Mouse (Mus musculus) cerebellum, adult 2 months (tissue): ENCODE results near the gene Zbtb20. TPM values are rescaled to one million over a fixed set of nuclear protein-coding genes. Genes with fewer than 3 reads are reported as not detected.

Experiments used
- DNase-seq, 2 experiments: peaks; one replicate each; pipeline ENCODE4 v3.0.0; 2021
- H3K27ac ChIP-seq: fragments of 200-500 bp; 2 replicates; pipeline ENCODE4 v1.5.1; 2012; ENCODE audit warnings: low read length, control low read depth, inconsistent platforms; ENCODE audit not compliant: insufficient read depth
- H3K27me3 ChIP-seq: fragments of 200-500 bp; 2 replicates; pipeline ENCODE4 v1.6.1; 2012; ENCODE audit warnings: inconsistent platforms, mild to moderate bottlenecking, low read length, moderate library complexity; ENCODE audit not compliant: control insufficient read depth, insufficient read depth
- H3K4me1 ChIP-seq: fragments of 200-500 bp; 2 replicates; pipeline ENCODE4 v1.6.1; 2011; ENCODE audit warnings: low read length; ENCODE audit not compliant: control insufficient read depth, insufficient read depth
- H3K4me3 ChIP-seq: fragments of 200-500 bp; replicated peaks from 2 replicates; pipeline ENCODE3; 2011; ENCODE audit warnings: mild to moderate bottlenecking, low read depth, low read length, control low read depth; ENCODE audit not compliant: insufficient read depth
- CTCF ChIP-seq: fragments of 200-500 bp; IDR thresholded peaks from 2 replicates; pipeline ENCODE4 v1.5.1; 2011; ENCODE audit warnings: low read depth, mild to moderate bottlenecking, control low read depth, low read length, moderate library complexity, borderline replicate concordance; ENCODE audit not compliant: insufficient read depth
- POLR2A ChIP-seq: fragments of 200-500 bp; IDR thresholded peaks from 2 replicates; pipeline ENCODE4 v1.6.1; 2011; ENCODE audit warnings: low read length, control low read depth, borderline replicate concordance; ENCODE audit not compliant: insufficient read depth
- WGBS: fragments of 180-500 bp; shearing (Covaris S2); methylation state at CpG from one replicate; pipeline ENCODE4 v1.1.7; 2018; 5-methylcytosine and 5-hydroxymethylcytosine counted together
- polyA plus RNA-seq: library from polyadenylated mRNA; depleted of rRNA; stranded (reverse); fragments of >200 nt; gene quantifications from 2 replicates; pipeline ENCODE4 v1.2.3, GENCODE M21; 2012

The Zbtb20 gene
- polyA plus RNA-seq, 1 experiment: 25.2 TPM

DNA sequence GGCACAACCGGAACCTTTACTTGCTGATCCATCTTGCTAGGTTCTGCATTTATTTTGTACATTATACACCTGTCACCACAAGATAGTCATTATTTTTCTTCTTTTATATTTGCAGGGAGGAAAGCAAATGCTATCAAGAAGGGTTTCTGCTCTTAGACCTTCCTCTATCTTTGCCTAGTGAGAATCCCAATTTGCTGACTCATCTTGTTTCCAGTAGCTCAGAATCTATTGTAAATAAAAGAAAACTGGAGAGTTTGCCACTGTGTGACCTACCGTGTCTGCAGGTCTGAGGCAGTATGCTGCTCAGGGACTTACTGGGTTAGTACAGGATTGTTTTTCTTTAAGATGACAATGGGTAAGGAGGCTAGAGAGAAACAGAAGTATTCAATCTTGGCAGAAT is 812.3 kb downstream of the Zbtb20 start:
- H3K4me3 ChIP-seq: no peak overlapping the region
- no peak overlapping the region for H3K27ac ChIP-seq
- no peaks in the 10 kb centered on the region for H3K4me1 ChIP-seq
- H3K27me3 ChIP-seq: no peaks in the 10 kb centered on the region
- no peak for DNase-seq
- TF ChIP-seq POLR2A: no peak
- no peak for TF ChIP-seq CTCF
- 91% methylated on average over 2 of the region's 2 CpGs for WGBS

DNA sequence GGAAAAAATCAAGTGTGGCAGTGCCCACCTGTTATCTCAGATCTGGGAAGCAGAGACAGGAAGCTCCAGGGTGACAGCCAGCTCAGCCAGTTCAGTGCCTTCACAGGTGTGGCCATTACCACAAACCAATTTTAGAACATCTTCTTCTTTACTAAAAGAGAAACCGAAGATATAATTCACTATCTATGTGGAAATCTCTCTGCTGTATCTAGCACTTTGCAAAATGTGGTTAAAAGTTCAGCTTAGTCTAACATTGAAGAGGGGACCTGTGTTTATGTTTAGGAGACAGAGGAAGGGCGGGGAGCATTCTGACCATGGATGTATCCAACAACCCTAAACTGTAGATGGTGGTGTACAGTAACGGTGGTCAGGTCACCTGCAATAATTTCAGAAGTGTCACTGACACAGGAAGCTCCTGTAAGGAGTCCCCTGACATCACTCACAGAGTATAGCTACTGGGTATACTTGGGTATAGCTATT is 814.6 kb downstream of the Zbtb20 start:
- Histone ChIP-seq H3K4me3 (no peak overlapping the region), H3K27me3 (no peaks in the 10 kb centered on the region), H3K27ac (no peak overlapping the region), H3K4me1 (no peaks in the 10 kb centered on the region)
- WGBS: 95% methylated on average over 3 of the region's 3 CpGs
- no peak for DNase-seq
- TF ChIP-seq POLR2A: no peak
- TF ChIP-seq CTCF: no peak

DNA sequence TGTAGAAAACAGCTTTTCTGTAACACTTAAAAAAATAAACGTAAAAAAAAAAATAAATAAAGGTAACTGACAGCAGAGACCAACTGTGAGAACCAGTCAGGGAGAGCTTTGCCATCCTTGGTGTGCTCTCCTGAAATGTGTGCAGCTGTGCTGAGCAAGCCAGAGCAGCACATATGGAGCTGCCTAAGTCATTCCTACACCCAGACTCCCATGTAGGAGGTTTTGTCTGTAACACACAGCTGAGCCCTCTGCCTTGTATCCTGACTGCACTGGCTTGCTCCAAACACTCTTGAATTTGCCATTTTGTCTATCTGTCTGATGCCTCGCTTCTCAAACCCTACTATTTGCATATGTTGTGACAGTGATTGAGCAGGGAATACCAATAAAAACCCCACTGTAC is 815.2 kb downstream of the Zbtb20 start:
- H3K27ac ChIP-seq: no peak overlapping the region
- H3K27me3 ChIP-seq: no peaks in the 10 kb centered on the region
- 86% methylated on average over 2 of the region's 2 CpGs for WGBS
- no peak overlapping the region for H3K4me3 ChIP-seq
- DNase-seq: no peak
- TF ChIP-seq CTCF (no peak), POLR2A (no peak)
- no peaks in the 10 kb centered on the region for H3K4me1 ChIP-seq

DNA sequence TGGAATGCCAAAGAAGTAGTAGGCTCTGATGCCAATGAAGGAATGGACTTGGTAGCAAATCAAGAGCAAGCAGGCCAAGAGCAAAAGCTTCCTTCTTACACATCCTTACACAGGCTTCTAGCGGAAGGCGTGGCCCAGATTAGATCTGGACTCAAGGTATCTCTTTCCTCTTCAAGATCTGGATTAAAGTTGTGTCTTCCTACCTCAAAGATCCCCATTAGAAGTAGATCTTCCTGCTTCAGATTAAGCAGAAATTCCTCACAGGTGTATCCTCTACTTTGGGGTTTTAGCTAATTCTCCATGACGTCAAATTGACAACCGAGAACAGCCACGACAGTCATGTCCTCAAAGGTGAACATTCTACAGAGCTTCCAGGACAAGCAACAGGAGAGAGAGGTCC is 816.1 kb downstream of the Zbtb20 start:
- no peak for DNase-seq
- Histone ChIP-seq H3K27me3 (no peaks in the 10 kb centered on the region), H3K27ac (no peak overlapping the region), H3K4me3 (no peak overlapping the region), H3K4me1 (no peaks in the 10 kb centered on the region)
- 96% methylated on average over 5 of the region's 5 CpGs for WGBS
- TF ChIP-seq POLR2A: no peak
- TF ChIP-seq CTCF: no peak
